Mouse (Mus musculus): Measurements from ENCODE around the gene Apoc2.

DNA sequence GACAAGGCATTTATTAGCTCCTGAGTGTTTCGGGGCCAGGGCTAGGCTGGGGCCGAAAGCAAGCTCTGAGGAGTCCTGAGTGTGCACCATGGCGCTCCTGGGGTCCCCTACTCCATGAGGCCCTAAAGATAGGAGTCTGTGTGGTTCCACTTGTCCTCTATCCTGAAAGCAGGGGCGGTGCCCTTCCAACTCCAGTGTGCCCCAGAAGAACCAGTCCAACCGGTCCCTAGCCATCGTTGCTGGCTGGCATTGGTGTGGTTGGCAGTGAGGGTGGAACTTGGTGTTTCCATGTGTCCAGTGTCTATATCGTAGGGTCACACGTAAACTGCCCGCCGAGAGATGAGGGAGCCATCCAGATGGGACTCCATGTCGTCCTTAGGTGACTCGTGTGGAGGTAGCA, 46.4 kb upstream of the Apoc2 start:
- TF ChIP-seq HCFC1 (IDR thresholded peaks at IDR 0.05; ENCODE audit: low read depth, low read length) (no peak), CTCF (IDR thresholded peaks at IDR 0.05 in 2 of 3, conservative IDR thresholded peaks at IDR 0.05 in 1 of 3; ENCODE audit: control insufficient read depth in 1 of 3, insufficient read depth in 1 of 3, low read depth in 2 of 3, low read length in 3 of 3, poor library complexity in 1 of 3, severe bottlenecking in 1 of 3) (no peak)
